Mouse (Mus musculus): ENCODE measurements at regions not wholly inside any gene's neighbourhood (a gene's known extent, or its start where the extent isn't known, plus 50 kb on each side); places are given as distances from the start of the nearest gene placed in this dataset.

DNA sequence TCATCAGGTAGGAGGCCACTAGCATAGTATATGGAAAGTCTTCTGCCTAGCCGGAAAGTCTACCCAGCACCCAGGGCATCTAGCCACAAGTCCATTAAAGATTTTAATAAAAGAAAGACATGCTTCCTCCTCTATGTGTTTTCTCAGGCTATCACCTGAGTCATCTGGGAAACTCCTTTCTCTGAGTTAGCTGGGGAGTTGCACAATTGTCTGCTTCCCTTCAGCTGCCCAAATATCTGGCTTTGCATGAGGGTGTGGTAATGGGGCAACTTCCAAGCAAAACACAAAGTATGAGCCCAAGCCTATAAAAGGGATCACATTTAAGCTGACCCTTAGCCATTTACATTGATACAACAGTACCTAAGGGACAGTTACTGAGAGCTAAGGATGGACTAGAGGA, 376.9 kb upstream of the Tbl1xr1 start:
- TF ChIP-seq CTCF (IDR thresholded peaks at IDR 0.05 in 2 of 3, conservative IDR thresholded peaks at IDR 0.05 in 1 of 3; ENCODE audit: control insufficient read depth in 1 of 3, insufficient read depth in 1 of 3, low read depth in 2 of 3, low read length in 3 of 3, poor library complexity in 1 of 3, severe bottlenecking in 1 of 3) (no peak), CHD1 (IDR thresholded peaks at IDR 0.05; ENCODE audit: low read depth, low read length) (no peak), POLR2A (IDR thresholded peaks at IDR 0.05; ENCODE audit: control insufficient read depth in 1 of 2, insufficient read depth in 1 of 2, low read depth in 1 of 2, low read length in 2 of 2, poor library complexity in 1 of 2) (no peak), EP300 (IDR thresholded peaks at IDR 0.05; ENCODE audit: low read depth in 1 of 2, low read length in 2 of 2) (no peak), GABPA (IDR thresholded peaks at IDR 0.05; ENCODE audit: low read depth, low read length) (no peak), E2F4 (IDR thresholded peaks at IDR 0.05; ENCODE audit: borderline replicate concordance, low read depth, low read length) (no peak), ELF1 (IDR thresholded peaks at IDR 0.05; ENCODE audit: low read depth, low read length) (no peak), GATA1 (IDR thresholded peaks at IDR 0.05; ENCODE audit: low read depth, low read length) (no peak), TCF12 (IDR thresholded peaks at IDR 0.05; ENCODE audit: low read depth, low read length) (no peak), POLR2AphosphoS5 (IDR thresholded peaks at IDR 0.05; ENCODE audit: borderline replicate concordance, low read depth, low read length) (no peak)

Data from MEL (cell line).